Mouse (Mus musculus) neutrophil, adult 5-6 weeks (primary cell): ENCODE data around the gene Lcmt1. TPM values are rescaled to one million over a fixed set of nuclear protein-coding genes. Genes with fewer than 3 reads are reported as not detected.

Experiments used
- ATAC-seq: fragments of 151-379, 151-347 bp; 2 replicates; pipeline ENCODE4 v1.8.0; 2017; ENCODE audit warnings: mild to moderate bottlenecking, moderate TSS enrichment; ENCODE audit not compliant: insufficient number of reproducible peaks, poor library complexity, low FRiP score, severe bottlenecking; ENCODE audit errors: extremely low read depth
- total RNA-seq: library from RNA; stranded (forward); fragments of 200-1000 nt; gene quantifications from 2 replicates; pipeline ENCODE4 v1.2.3, GENCODE M21; 2017

Lcmt1 gene
- 9.0 and 11.1 TPM in 2 replicates for total RNA-seq

- peak; percentile 87 for ATAC-seq
Measured at GRCm38 (mm10) chr7:123369759-123370481, at the start of gene Lcmt1, which contains the start of gene Arhgap17. TSS of gene Lcmt1 (plus strand) at chr7:123369784. TSS of gene Arhgap17 (minus strand) at chr7:123369915.

DNA sequence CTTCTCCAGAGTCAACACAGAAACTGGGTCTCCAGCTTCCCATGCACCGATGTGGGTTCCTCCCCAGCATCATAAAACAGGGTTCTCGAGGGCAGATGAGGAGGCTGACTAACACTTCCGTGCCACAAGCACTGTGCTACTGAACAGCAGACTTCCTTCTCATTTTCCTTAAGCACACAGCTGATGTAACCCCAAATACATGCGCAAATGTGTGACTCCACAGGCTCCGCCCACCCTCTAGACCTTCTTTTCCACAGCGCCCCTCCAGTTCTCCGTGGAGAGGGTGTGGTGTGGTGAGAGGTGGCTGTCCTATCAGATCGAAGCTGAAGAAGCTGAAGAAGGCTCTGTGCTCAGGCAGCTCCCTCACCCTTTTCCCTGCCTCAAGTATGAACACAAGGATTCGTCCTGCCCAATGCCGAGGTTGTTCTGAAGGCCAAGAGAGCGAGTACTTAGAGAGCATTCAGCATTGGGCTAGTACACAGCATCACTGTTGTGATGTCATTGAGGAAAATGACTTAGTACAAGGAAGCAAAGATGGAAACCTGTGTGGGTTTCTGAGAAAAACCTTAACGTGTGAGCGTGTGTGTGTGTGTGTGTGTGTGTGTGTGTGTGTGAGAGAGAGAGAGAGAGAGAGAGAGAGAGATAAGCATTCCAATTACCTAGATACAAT, 47.0 kb upstream of the Lcmt1 start:
- ATAC-seq: peak; percentile 45; the same call in 1 of the 2 replicates

DNA sequence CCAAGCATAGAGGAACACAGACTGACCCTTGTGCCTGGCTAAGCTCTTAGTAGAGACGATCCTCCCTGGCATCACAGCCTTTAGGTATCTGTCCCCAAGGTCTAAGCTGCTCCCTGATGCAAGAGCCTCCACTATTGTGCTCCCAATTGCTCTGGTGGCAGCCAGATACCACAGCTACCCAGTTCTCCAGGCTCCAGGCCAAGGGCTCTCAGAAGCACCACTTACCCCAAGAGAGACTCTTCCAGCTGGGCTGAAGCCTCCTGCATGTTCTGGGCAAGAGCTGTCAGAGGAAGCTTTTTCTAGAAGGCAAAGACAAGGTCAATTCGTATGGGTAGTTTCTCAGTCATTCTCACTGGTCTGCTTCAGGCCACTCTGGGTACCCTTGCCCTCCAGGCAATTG, 46.2 kb upstream of the Lcmt1 start:
- no peak for ATAC-seq

DNA sequence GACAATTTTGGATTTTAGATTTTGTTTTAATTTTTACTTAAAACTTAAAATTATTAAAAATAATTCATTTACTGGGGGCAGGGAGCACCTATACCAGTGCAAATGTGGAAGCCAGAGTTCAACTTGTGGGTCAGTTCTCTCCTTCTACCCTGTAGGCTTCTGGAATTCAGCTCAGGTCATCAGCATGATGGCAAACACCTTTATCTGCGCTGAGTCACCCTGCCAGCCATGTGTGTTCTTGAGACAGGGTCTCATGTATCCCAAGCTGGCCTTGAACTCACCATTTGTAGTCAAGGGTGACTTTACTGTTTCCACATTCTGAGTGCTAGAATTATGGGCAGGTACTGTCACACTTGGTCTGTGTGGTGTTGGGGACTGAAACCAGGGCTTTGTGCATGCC, 45.5 kb upstream of the Lcmt1 start:
- no peak for ATAC-seq

DNA sequence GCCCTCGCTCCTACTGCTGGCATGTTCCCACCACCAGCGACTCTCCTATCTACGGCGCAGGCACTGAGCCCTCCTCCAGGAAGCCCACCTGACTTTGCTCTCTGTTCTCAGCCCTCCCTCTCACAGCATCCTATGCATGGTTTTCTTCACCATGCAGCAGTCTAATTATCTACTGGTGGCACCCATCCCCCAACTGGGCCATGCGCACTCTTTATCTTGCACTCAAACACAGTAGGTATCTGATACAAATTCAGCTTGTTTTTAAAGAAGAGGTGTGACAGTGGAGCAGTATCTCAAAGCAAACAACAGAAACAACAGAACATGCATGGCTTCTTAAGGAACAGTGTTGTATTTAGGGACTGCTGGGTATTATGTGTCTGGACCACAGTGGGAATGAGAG, 43.5 kb upstream of the Lcmt1 start:
- ATAC-seq: no peak

DNA sequence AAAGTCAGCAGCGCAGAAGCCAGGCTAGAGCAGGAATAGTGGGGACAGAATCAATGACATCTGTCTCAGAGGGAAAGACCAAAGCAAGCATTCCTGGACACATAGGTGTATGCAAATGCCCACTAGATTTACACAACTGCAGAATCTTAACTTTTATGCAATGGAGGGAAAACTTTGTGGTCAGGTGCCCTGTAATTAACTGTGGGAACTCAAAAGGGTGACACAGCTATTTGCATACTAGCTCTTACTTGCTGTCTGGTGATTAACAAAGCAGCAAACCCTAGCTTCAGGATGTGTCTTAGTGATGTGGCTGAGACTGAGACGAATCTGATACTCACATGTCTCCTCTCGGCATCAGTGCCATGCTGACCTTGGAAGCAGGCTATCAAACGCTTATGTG, 42.7 kb upstream of the Lcmt1 start:
- no peak for ATAC-seq

- ATAC-seq: no peak
Measured at GRCm38 (mm10) chr7:123327909-123328308, 41.7 kb upstream of the Lcmt1 start.

- peak; percentile 87 for ATAC-seq
Measured at GRCm38 (mm10) chr7:123330506-123330905, 39.1 kb upstream of the Lcmt1 start.

DNA sequence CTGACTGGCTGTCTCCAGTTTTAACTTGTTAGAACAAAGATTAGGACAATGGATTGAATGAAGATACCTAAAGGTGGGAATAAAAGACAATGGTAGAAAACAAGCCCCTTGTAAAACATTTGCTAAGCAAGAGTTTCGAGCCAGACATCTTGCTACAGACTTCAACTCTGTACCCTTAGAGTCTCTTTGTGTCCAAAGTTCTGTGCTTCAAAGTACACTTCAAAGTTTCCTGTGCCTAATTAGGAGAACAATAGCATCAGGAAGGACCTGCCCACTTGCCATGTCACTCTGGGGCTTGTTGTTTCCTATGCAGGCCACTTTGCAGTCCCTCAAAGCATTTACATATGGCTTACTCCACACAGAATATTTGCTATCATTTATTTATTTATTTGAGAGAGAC, 33.3 kb upstream of the Lcmt1 start:
- ATAC-seq: no peak

- no peak for ATAC-seq
Measured at GRCm38 (mm10) chr7:123338351-123338750, 31.2 kb upstream of the Lcmt1 start.

GRCm38 (mm10) chr7:123341896-123342295, 27.7 kb upstream of the Lcmt1 start:
- no peak for ATAC-seq

DNA sequence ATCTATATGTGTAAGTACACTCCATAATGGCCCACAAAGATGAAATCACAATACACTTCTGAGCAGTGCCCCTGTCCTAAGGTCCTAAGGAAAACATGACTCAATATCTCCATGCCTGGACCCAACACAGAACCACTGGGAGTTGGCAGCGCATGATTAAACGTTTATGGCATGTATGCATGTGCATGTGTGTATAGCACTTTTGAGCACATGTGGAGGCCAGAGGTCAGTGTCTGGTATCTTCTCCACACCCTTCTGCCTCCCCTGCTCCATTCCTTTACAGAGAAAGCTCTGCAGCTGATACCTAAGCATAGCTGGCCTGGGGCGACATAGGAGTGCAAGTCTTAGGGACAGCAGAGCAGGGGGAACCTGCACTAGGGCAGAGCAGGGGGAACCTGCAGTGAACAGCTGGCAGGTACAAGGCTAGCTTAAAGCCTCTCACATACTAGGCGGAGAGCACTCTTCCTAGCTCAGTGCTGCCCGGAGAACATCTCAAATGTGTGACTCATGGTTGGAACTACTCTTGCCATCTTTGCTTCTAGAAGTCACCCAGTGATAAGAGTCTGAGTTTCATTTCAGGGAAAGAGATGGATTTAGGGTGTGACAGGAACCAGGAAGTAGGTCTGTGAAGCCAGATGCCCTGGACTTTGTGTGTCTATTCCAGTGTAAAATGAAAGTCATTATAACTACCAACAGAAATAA, 25.4 kb upstream of the Lcmt1 start:
- no peak for ATAC-seq

DNA sequence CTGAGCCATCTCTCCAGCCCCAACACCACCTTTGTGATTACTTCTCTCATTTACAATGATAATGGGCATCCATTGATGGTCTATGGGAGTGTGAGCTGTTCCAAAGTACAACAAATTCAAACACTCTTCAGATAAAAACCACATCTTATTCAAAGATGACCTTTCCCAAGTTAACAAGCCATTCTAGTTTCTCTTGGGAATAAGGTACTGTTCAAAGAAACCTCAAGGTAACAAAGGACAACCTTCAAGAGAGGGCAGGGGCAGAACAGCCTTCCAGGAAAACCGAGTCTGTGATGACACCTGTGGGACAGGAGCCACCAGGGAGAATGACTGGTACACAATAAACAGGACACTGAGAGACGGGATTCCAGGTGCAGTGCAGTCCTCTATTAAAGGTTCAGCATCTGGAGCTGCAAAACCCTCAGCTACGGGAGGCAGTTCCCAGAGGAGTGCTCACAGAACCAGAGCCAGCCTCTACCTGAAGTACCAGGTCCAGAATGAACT, 24.5 kb upstream of the Lcmt1 start:
- ATAC-seq: no peak

DNA sequence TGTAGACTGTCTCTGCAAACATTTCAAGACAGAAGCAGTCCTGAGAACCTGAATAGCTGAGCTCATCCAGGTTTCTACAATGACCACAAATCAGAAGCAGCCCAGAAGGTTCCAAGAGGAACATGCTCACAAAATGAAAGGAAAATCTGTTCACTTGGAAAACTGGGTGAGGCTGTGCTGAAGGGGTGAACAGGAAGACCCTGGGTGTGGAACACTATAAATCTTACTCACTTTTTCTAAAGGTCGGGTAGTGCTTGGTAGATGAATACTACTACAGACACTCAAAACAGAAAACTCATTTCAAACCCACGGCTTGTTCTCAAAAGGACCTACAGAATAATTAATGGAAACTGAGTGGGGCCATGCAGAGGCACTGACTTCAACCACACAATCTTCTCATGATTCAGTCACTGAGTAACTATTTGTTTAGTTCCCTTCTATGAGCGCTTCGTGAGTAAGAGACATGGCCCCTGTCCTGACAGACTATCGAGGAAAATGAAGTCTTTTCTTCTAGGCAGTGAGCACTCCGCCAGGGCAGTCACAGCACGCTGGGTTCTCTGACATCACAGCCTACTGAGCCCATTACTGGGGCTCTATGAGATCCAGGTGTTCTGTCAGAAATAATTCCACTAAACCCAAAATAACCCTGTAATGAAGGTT, 22.8 kb upstream of the Lcmt1 start:
- no peak for ATAC-seq

DNA sequence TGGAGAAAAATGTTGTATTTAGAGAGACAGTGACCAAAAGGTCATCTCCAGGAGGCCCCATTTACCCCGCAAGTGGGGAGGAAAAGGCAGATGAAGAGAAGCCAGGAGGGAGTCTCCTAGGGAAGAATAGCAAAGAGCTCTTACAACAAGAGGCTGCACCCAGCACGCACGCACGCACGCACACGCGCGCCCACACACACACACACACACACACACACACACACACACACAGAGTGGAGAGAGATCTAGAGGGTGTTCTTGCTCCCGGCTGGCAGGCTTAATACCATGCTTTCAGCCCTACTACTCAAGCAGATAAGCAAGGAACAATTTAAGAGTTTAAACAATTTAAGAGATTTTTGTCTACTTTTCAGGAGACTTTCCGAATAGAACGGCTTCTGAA, 19.8 kb upstream of the Lcmt1 start:
- no peak for ATAC-seq

GRCm38 (mm10) chr7:123350243-123350642, 19.3 kb upstream of the Lcmt1 start:
- ATAC-seq: no peak

DNA sequence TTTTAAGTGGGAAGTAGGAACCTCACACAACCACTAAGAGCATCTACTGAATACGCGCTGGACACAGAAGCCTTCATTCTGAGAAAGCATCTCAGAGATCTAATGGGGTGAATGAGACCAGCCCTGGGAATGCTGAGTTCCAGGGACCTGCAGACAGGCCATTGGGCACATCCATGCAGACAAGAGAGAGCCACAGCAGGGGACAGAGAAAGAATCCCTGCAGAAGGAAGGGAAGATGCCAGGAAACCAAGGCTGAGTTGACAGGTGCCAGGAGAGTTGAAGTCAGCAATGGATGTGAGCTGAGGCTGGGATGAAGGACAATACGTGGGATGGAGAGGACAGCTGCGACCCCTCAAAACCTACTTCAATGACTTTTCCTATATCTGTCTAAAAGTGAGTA, 16.5 kb upstream of the Lcmt1 start:
- no peak for ATAC-seq

GRCm38 (mm10) chr7:123353879-123354278, 15.7 kb upstream of the Lcmt1 start:
- ATAC-seq: no peak

DNA sequence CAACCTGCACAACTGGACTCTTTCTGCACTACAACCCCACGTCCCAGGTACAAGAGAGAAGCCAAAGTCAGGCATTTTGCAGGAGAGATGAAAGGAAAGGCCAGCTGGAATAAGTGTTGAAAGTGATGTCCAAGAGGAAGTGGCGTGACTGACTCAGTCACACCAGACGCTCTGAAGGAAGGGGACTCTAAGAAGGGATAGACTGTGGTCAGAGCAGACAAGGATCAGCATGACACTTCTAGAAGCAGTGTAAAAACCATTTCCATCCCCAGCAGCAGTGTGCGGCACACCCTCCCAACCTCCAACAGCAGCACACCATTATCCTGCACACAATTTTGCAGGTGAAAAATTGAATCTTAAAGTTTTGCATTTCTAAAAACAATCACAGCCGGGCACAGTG, 15.2 kb upstream of the Lcmt1 start:
- no peak for ATAC-seq
